Mouse (Mus musculus): Measurements from ENCODE around the gene Atp10a. TPM values are rescaled to one million over a fixed set of nuclear protein-coding genes. Genes with fewer than 3 reads are reported as not detected.

Gene Atp10a
- polyA plus RNA-seq, 1 experiment, result 1.5 TPM

GRCm38 (mm10) chr7:58716626-58717025 is 60.7 kb downstream of the Atp10a start:
- DNase-seq, result no peak
- TF ChIP-seq CTCF (conservative IDR thresholded peaks at IDR 0.05; ENCODE audit: insufficient read depth, insufficient read length, low read depth, low read length), result no peak
- no peak for TF ChIP-seq POLR2A (IDR thresholded peaks at IDR 0.05; ENCODE audit: low read depth, low read length)
- Histone ChIP-seq H3K27ac (ENCODE audit: insufficient read depth, low read depth, low read length) (no peak overlapping the region), H3K27me3 (replicated peaks; ENCODE audit: control insufficient read depth, insufficient read depth, low read length) (no peaks in the 10 kb centered on the region), H3K4me3 (ENCODE audit: insufficient read depth, low read depth, low read length) (no peak overlapping the region), H3K4me1 (ENCODE audit: control insufficient read depth, insufficient read depth, low read length) (peaks cover 4% of the 10 kb centered on the region; the same call in 1 of the 2 replicates), H3K36me3 (ENCODE audit: control insufficient read depth, insufficient read depth, low read length) (no peaks in the 10 kb centered on the region)
- WGBS, result 94% methylated on average over 3 of the region's 3 CpGs

- Histone ChIP-seq H3K27me3 (replicated peaks; ENCODE audit: control insufficient read depth, insufficient read depth, low read length) (no peaks in the 10 kb centered on the region), H3K4me1 (ENCODE audit: control insufficient read depth, insufficient read depth, low read length) (peaks cover 4% of the 10 kb centered on the region; the same call in 1 of the 2 replicates), H3K27ac (ENCODE audit: insufficient read depth, low read depth, low read length) (no peak overlapping the region), H3K4me3 (ENCODE audit: insufficient read depth, low read depth, low read length) (no peak overlapping the region), H3K36me3 (ENCODE audit: control insufficient read depth, insufficient read depth, low read length) (no peaks in the 10 kb centered on the region)
- DNase-seq, result peak; percentile 29
- TF ChIP-seq POLR2A (IDR thresholded peaks at IDR 0.05; ENCODE audit: low read depth, low read length) (no peak), CTCF (conservative IDR thresholded peaks at IDR 0.05; ENCODE audit: insufficient read depth, insufficient read length, low read depth, low read length) (no peak)
- WGBS, result 67% methylated on average over 2 of the region's 2 CpGs
Observed at GRCm38 (mm10) chr7:58718556-58718955, 62.6 kb downstream of the Atp10a start.

- Histone ChIP-seq H3K27me3 (replicated peaks; ENCODE audit: control insufficient read depth, insufficient read depth, low read length) (no peaks in the 10 kb centered on the region), H3K4me3 (ENCODE audit: insufficient read depth, low read depth, low read length) (no peak overlapping the region), H3K27ac (ENCODE audit: insufficient read depth, low read depth, low read length) (no peak overlapping the region), H3K36me3 (ENCODE audit: control insufficient read depth, insufficient read depth, low read length) (no peaks in the 10 kb centered on the region), H3K4me1 (ENCODE audit: control insufficient read depth, insufficient read depth, low read length) (peaks cover 4% of the 10 kb centered on the region; the same call in 1 of the 2 replicates)
- TF ChIP-seq POLR2A (IDR thresholded peaks at IDR 0.05; ENCODE audit: low read depth, low read length) (no peak), CTCF (conservative IDR thresholded peaks at IDR 0.05; ENCODE audit: insufficient read depth, insufficient read length, low read depth, low read length) (no peak)
- 27% methylated on average over 4 of the region's 4 CpGs for WGBS
- DNase-seq, result peak; percentile 43
Observed at GRCm38 (mm10) chr7:58719218-58719938, 63.4 kb downstream of the Atp10a start.

DNA sequence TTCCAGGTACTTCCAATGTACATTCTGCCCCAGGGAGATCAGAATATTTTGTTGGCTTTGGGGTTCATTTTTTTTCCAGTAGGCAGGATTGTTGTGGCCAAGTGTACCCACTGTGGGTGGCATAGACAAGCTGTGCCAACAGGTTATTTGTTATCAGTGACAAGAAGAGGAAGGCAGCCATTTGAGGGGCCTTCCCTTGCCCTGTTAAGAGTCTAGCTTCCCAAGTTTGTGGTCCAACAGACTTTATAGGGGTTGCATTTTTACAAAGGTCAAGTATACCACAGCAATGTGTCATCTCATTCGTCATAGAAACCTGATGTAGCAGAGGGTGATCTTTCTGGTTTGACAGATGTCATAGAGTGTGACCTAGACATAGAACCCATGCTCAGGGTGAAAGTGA is 66.3 kb downstream of the Atp10a start:
- no peak for DNase-seq
- H3K27ac ChIP-seq (ENCODE audit: insufficient read depth, low read depth, low read length), result no peak overlapping the region
- H3K4me1 ChIP-seq (ENCODE audit: control insufficient read depth, insufficient read depth, low read length), result peaks cover 4% of the 10 kb centered on the region; the same call in 1 of the 2 replicates
- no peaks in the 10 kb centered on the region for H3K36me3 ChIP-seq (ENCODE audit: control insufficient read depth, insufficient read depth, low read length)
- WGBS, result 95% methylated on average over 1 of the region's 1 CpGs
- no peaks in the 10 kb centered on the region for H3K27me3 ChIP-seq (replicated peaks; ENCODE audit: control insufficient read depth, insufficient read depth, low read length)
- H3K4me3 ChIP-seq (ENCODE audit: insufficient read depth, low read depth, low read length), result no peak overlapping the region
- TF ChIP-seq POLR2A (IDR thresholded peaks at IDR 0.05; ENCODE audit: low read depth, low read length) (no peak), CTCF (conservative IDR thresholded peaks at IDR 0.05; ENCODE audit: insufficient read depth, insufficient read length, low read depth, low read length) (no peak)

DNA sequence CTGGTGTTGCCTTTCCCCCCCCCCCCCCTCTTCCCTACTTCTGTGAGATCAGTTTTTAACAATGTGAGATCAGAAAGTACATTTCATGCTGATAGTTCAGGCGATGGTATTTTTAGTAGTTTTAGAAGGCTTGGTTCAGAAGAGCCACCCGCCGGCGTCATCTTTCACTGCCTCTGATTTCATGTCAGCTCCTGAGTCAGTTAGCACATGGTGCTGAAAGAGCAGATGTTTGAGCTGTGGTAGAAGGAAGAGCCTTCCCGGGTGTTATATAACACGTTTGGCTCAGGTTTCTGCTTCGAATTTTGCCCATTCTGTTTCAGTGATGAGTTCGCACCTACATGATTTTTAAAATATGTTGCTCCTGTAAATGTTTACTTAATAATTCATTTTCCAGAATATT is 74.2 kb downstream of the Atp10a start:
- 41% methylated on average over 8 of the region's 8 CpGs for WGBS
- H3K4me3 ChIP-seq (ENCODE audit: insufficient read depth, low read depth, low read length), result no peak overlapping the region

DNA sequence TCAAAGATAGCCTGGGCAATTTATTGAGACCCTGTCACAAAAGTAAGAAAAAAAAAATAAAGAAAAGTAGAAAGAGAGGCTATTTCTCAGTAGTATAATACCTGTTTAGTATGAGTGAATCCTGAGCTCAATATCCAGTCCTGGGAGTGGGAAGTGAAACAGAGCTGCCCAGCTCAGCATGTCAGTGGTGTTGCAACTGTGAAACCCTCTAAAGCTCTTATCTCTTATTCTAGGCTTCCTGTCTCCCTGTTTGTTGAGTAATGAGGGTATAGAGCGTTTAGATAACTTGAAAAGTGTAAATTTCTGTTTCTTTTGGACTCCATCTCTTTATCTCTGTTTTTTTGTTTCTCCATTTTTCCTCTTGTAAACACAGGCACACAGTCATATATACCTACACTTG is 74.9 kb downstream of the Atp10a start:
- no peaks in the 10 kb centered on the region for H3K36me3 ChIP-seq (ENCODE audit: control insufficient read depth, insufficient read depth, low read length)
- no peak overlapping the region for H3K4me3 ChIP-seq (ENCODE audit: insufficient read depth, low read depth, low read length)
- no peaks in the 10 kb centered on the region for H3K27me3 ChIP-seq (replicated peaks; ENCODE audit: control insufficient read depth, insufficient read depth, low read length)
- 70% methylated on average over 1 of the region's 1 CpGs for WGBS
- no peak for TF ChIP-seq CTCF (conservative IDR thresholded peaks at IDR 0.05; ENCODE audit: insufficient read depth, insufficient read length, low read depth, low read length)
- TF ChIP-seq POLR2A (IDR thresholded peaks at IDR 0.05; ENCODE audit: low read depth, low read length), result no peak
- no peak for DNase-seq
- H3K27ac ChIP-seq (ENCODE audit: insufficient read depth, low read depth, low read length), result no peak overlapping the region
- H3K4me1 ChIP-seq (ENCODE audit: control insufficient read depth, insufficient read depth, low read length), result no peaks in the 10 kb centered on the region

More for the DNA sequence above, 74.2 kb downstream of the Atp10a start:
- H3K36me3 ChIP-seq (ENCODE audit: control insufficient read depth, insufficient read depth, low read length), result no peaks in the 10 kb centered on the region
- no peak for DNase-seq
- TF ChIP-seq POLR2A (IDR thresholded peaks at IDR 0.05; ENCODE audit: low read depth, low read length) (no peak), CTCF (conservative IDR thresholded peaks at IDR 0.05; ENCODE audit: insufficient read depth, insufficient read length, low read depth, low read length) (no peak)
- H3K27me3 ChIP-seq (replicated peaks; ENCODE audit: control insufficient read depth, insufficient read depth, low read length), result no peaks in the 10 kb centered on the region
- no peaks in the 10 kb centered on the region for H3K4me1 ChIP-seq (ENCODE audit: control insufficient read depth, insufficient read depth, low read length)
- H3K27ac ChIP-seq (ENCODE audit: insufficient read depth, low read depth, low read length), result no peak overlapping the region

GRCm38 (mm10) chr7:58732406-58732805 is 76.4 kb downstream of the Atp10a start:
- H3K36me3 ChIP-seq (ENCODE audit: control insufficient read depth, insufficient read depth, low read length), result no peaks in the 10 kb centered on the region
- no peaks in the 10 kb centered on the region for H3K4me1 ChIP-seq (ENCODE audit: control insufficient read depth, insufficient read depth, low read length)
- no peaks in the 10 kb centered on the region for H3K27me3 ChIP-seq (replicated peaks; ENCODE audit: control insufficient read depth, insufficient read depth, low read length)
- no peak overlapping the region for H3K27ac ChIP-seq (ENCODE audit: insufficient read depth, low read depth, low read length)
- WGBS, result 71% methylated on average over 6 of the region's 6 CpGs
- DNase-seq, result no peak
- H3K4me3 ChIP-seq (ENCODE audit: insufficient read depth, low read depth, low read length), result no peak overlapping the region
- TF ChIP-seq POLR2A (IDR thresholded peaks at IDR 0.05; ENCODE audit: low read depth, low read length) (no peak), CTCF (conservative IDR thresholded peaks at IDR 0.05; ENCODE audit: insufficient read depth, insufficient read length, low read depth, low read length) (no peak)
